Mouse (Mus musculus) embryonic facial prominence, embryonic 14.5 days (tissue): Measurements from ENCODE around the gene Mpped2. TPM values are rescaled to one million over a fixed set of nuclear protein-coding genes. Genes with fewer than 3 reads are reported as not detected.

Experiments used
- ATAC-seq: fragments of 200-750 bp; cut with Nextera tagmentation; 2 replicates; pipeline ENCODE4 v1.8.0; 2017; ENCODE audit warnings: low read depth, moderate number of reproducible peaks, moderate TSS enrichment
- DNase-seq: peaks from one replicate; pipeline ENCODE4 v3.0.0-alpha.2; 2015; ENCODE audit warnings: low spot score
- H3K27ac ChIP-seq: fragments of 300-500 bp; sonication (generic); replicated peaks from 2 replicates; pipeline ENCODE4 v1.5.1; 2014; ENCODE audit warnings: low read depth, mild to moderate bottlenecking, low read length, moderate library complexity
- H3K27me3 ChIP-seq: fragments of 300-500 bp; sonication (generic); replicated peaks from 2 replicates; pipeline ENCODE4 v1.6.1; 2014; ENCODE audit warnings: low read length; ENCODE audit not compliant: control insufficient read depth, insufficient read depth
- H3K36me3 ChIP-seq: fragments of 300-500 bp; sonication (generic); 2 replicates; pipeline ENCODE4 v1.6.1; 2014; ENCODE audit warnings: low read length, mixed read lengths; ENCODE audit not compliant: control insufficient read depth, insufficient read depth
- H3K4me1 ChIP-seq: fragments of 300-500 bp; sonication (generic); 2 replicates; pipeline ENCODE4 v1.6.1; 2014; ENCODE audit warnings: antibody characterized with exemption, low read length; ENCODE audit not compliant: control insufficient read depth, insufficient read depth
- H3K4me2 ChIP-seq: fragments of 300-500 bp; sonication (generic); 2 replicates; pipeline ENCODE4 v1.6.1; 2014; ENCODE audit warnings: low read depth, mild to moderate bottlenecking, low read length, moderate library complexity, mixed read lengths
- H3K4me3 ChIP-seq: fragments of 300-500 bp; sonication (generic); 2 replicates; pipeline ENCODE4 v1.5.1; 2014; ENCODE audit warnings: low read depth, mild to moderate bottlenecking, low read length
- H3K9ac ChIP-seq: fragments of 300-500 bp; sonication (generic); 2 replicates; pipeline ENCODE4 v1.6.1; 2014; ENCODE audit warnings: low read depth, mild to moderate bottlenecking, low read length, moderate library complexity, mixed read lengths
- H3K9me3 ChIP-seq: fragments of 300-500 bp; sonication (generic); 2 replicates; pipeline ENCODE4 v1.6.1; 2016; ENCODE audit warnings: low read length; ENCODE audit not compliant: control insufficient read depth
- WGBS: fragments of 180-500 bp; shearing (Covaris S2); extraction: QIAGEN DNeasy Blood & Tissue Kit; methylation state at CpG from one replicate; pipeline ENCODE4 v1.1.7; 2014; 5-methylcytosine and 5-hydroxymethylcytosine counted together
- polyA plus RNA-seq: library from polyadenylated mRNA; unstranded; fragments of >200 nt; fragmentation: Nextera tagmentation; extraction: Ambion mirVana; gene quantifications from 2 replicates; pipeline ENCODE4 v1.2.1, GENCODE M21; 2014

Gene Mpped2
- polyA plus RNA-seq, 1 experiment from 2014 or later = 52.5 TPM

DNA sequence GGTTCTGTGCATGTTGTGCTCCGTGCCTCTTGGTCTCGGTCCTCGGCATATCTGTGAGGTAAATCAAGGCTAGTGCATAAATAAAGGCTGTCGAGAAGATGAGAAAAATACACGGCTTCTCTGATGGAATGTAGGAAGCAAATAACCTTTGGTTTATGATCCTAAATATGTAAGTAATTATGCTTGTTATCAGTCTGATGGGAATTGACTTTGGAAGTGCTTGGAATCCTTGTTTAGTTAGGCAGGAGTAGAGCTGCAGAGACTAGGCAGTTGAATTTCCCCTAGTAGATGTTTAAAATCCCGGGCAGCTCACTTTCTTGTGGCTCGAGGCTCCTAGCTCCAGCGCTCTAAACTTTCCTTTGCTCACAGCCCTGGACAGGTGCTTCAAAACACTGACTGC lies 69.9 kb downstream of the Mpped2 start:
- no peak overlapping the region for H3K9ac ChIP-seq
- no peak overlapping the region for H3K27ac ChIP-seq
- ATAC-seq = no peak
- no peak overlapping the region for H3K4me3 ChIP-seq
- H3K27me3 ChIP-seq = no peaks in the 10 kb centered on the region
- H3K4me1 ChIP-seq = peaks cover 3% of the 10 kb centered on the region; the same call in 1 of the 2 replicates
- no peaks in the 10 kb centered on the region for H3K9me3 ChIP-seq
- no peaks in the 10 kb centered on the region for H3K36me3 ChIP-seq
- 56% methylated on average over 8 of the region's 8 CpGs for WGBS
- no peak overlapping the region for H3K4me2 ChIP-seq
- DNase-seq = no peak

DNA sequence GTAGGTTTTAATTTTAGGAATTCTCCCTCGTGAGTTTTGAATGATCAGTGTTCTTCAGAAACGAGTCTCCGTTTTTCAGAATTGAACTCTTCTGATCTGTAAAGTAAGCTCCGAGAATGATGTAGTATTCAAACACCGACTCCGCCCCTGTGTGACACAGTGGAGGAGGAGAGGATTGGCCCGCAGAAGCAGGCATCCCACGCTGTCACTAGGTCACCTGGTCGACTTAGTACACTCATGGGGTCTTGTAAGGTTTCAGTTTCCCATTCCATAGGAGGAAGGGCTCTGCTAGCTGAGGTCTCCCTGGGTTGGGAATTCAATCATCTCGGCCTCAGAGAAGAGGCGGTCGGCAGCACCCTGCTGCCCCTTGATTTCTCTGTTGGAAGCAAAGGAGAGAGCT lies 76.2 kb downstream of the Mpped2 start:
- no peaks in the 10 kb centered on the region for H3K9me3 ChIP-seq
- H3K4me3 ChIP-seq = no peak overlapping the region
- H3K9ac ChIP-seq = no peak overlapping the region
- 77% methylated on average over 12 of the region's 12 CpGs for WGBS
- H3K27ac ChIP-seq = no peak overlapping the region
- DNase-seq = no peak
- no peak for ATAC-seq
- no peak overlapping the region for H3K4me2 ChIP-seq
- no peaks in the 10 kb centered on the region for H3K36me3 ChIP-seq
- 0 out of 2 replicates have a peak, but pooled peaks cover under 1% of the 10 kb centered on the region for H3K4me1 ChIP-seq
- H3K27me3 ChIP-seq = no peaks in the 10 kb centered on the region

DNA sequence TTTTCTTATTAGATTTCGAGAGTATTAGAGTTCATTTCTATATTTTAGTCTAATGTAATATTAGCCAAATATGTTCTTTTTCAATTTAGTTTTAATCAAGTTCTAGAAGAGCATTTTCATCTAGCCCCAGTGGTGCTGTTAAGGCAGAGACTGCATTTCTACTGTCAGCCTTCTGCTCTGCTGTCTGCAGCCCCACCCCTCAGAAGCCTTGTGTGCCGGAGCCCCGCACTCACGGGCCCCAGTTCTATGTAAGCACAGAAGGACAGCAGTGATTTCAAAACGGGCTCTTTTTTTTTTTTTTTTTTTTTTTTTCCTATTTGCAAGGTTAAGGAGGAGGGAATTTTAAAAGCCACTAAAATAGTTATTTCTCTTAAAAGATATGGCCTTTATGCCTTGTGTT lies 79.6 kb downstream of the Mpped2 start:
- 45% methylated on average over 5 of the region's 5 CpGs for WGBS
- no peak for ATAC-seq
- H3K27me3 ChIP-seq = no peaks in the 10 kb centered on the region
- no peak overlapping the region for H3K27ac ChIP-seq
- peaks cover 10% of the 10 kb centered on the region; the same call in 1 of the 2 replicates for H3K4me1 ChIP-seq
- H3K36me3 ChIP-seq = no peaks in the 10 kb centered on the region
- no peaks in the 10 kb centered on the region for H3K9me3 ChIP-seq
- DNase-seq = no peak
- H3K4me3 ChIP-seq = no peak overlapping the region
- H3K4me2 ChIP-seq = no peak overlapping the region
- no peak overlapping the region for H3K9ac ChIP-seq

DNA sequence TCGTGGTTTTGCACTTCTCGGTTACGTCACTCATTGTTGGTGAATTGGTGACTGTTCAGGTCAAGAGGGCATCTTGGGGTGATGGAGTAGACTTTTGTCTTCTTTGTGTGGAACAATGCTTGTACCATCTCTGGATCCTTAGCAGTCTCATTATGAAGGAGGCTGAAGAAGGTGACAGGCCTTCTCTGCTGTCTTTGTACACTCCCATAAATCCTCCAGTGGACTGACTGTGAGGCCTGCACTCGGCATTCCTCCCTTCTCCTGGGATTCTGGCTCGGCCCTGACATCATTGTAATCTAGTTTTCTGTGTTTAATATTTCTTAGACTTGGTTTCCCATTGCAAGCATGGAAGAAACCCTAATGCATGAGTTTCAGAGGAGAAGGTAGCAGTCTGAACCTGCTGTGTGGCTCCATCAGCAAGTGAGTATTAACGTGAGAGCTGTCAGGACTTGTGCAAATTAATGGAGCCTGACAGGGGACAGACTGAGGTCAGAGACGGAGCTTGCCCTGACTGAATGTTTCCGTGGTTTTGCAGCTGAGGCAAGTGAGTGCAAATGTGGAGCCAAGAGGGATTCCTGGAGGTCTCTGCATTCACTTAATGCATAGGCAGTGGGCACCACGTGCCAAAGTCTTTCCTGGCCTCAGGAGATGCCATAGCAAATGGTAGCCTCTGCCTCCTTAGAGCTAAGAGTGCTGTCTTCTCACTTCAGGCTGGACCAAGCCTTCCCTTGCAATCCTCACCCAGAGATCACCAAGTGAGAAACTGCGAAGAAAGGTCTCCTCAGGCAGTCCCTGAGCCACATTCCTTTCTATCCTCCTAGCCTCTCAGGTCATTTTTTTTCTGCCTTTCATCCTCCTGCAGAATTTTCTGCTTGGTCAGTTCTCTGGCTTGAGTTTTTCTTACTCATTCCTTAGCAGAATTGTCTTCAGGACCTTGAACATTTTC lies 81.5 kb downstream of the Mpped2 start:
- Histone ChIP-seq H3K4me1 (peaks cover 10% of the 10 kb centered on the region; the same call in 1 of the 2 replicates), H3K27ac (no peak overlapping the region), H3K4me3 (no peak overlapping the region), H3K27me3 (no peaks in the 10 kb centered on the region), H3K9me3 (no peaks in the 10 kb centered on the region), H3K4me2 (no peak overlapping the region), H3K36me3 (no peaks in the 10 kb centered on the region), H3K9ac (no peak overlapping the region)
- WGBS = 49% methylated on average over 10 of the region's 10 CpGs
- DNase-seq = peak; percentile 43
- no peak for ATAC-seq

DNA sequence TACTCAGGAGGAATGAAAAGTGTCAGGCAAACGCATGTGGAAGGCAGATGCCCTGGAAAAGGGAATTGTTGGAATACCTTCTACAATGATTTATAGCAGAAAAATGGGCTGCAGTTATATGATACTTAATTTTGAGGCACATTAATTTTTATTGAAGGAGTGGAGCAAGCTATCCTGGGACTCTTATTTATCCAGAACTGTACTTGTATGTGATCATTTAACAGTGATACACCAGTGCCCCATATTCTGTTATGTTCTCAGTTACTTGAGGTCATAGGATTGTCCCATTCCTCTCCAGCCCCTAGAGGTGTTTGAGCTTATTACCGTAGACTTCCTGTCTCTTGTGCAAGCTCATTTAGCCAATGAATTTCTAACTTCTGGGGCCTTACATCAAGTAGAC lies 82.9 kb downstream of the Mpped2 start:
- 55% methylated on average over 2 of the region's 2 CpGs for WGBS
- no peak for DNase-seq
- Histone ChIP-seq H3K4me2 (no peak overlapping the region), H3K9ac (no peak overlapping the region), H3K27ac (no peak overlapping the region), H3K27me3 (no peaks in the 10 kb centered on the region), H3K4me1 (peaks cover 10% of the 10 kb centered on the region; the same call in 1 of the 2 replicates), H3K9me3 (no peaks in the 10 kb centered on the region), H3K36me3 (no peaks in the 10 kb centered on the region), H3K4me3 (no peak overlapping the region)
- no peak for ATAC-seq

DNA sequence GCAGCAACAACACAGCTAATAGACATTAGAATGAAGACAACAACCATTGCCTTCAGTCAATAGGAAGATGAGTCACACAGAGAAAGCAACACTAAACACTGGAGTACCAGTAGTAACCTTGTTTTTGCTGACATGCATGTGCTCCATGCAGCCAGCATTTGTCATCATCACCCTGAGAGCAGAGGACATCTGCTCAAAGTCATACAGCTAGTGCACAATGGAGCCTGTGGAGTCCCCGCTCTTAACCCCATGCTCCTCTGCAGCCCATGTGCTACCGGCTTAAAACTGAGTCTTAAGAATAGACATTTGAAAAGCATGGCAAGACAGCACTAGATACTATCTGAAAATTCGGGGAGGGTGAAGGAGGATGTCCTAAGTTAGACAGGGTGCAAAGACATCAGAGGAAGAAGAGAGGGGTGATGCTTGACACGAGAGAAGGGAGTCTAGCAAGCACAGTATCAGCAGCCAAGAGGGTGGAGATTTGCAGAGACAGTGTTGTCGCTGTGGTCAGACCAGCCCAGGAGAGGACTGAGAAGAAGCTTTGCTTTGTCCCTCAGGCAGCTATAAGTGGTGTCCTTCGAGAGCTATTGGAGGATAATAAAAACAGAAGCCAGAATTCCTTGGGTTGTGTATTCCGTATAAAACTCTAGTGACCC lies 85.9 kb downstream of the Mpped2 start:
- Histone ChIP-seq H3K4me1 (peaks cover 24% of the 10 kb centered on the region), H3K4me2 (no peak overlapping the region), H3K36me3 (no peaks in the 10 kb centered on the region), H3K27me3 (no peaks in the 10 kb centered on the region), H3K9me3 (no peaks in the 10 kb centered on the region), H3K9ac (no peak overlapping the region), H3K4me3 (no peak overlapping the region), H3K27ac (no peak overlapping the region)
- WGBS = 82% methylated on average over 7 of the region's 7 CpGs
- ATAC-seq (no peak), DNase-seq (no peak)

DNA sequence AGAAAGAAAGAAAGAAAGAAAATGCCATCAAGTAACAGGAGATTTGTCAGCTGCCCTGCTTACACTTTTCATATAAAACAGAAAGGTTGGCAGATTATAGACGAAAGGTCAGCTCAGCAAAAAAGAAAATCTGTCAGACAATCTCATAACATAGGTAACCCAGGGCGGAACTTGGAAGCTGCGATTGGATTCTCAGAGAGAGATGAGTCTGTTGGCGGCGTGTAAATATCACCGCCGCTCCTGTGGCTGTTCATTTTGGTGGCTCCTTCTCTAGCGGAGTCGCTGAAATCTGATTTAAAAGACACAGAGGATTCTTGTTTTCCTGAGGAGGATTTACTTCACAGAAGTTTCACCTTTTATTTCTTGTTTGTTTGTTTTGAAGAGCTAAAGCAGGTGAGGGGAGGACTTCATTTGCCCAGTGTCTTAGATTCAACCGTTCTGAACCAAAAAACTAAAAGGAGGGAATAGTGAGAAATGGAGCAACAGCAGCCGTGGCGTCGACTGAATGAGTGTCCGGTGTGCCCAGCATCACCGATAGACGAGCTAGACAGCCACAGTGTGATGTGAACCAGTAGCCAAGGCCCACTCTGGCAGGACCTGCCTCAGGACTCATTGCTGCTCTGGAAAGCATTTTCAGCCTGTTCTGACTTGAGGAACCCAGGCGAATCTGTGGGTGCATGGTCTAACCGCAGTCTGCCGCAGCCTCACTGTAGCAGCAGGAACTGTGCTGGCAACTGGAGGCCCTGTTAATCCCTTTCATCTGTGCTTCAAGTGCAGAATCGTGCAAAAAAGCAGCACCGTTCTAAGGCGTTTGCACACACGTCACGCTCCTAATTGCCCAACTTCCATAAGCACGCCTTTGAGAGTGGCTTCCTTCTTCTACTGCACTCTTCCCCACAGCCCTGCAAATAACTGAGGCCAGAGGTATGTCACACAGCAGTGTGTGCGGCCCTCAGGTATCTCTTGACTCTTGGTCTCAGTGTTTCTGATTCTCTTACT lies 88.4 kb downstream of the Mpped2 start:
- Histone ChIP-seq H3K27me3 (no peaks in the 10 kb centered on the region), H3K4me3 (no peak overlapping the region), H3K4me1 (peaks cover 15% of the 10 kb centered on the region), H3K9ac (no peak overlapping the region), H3K27ac (peak overlapping the region; percentile 48), H3K36me3 (peaks cover 3% of the 10 kb centered on the region), H3K9me3 (no peaks in the 10 kb centered on the region), H3K4me2 (0 out of 2 replicates have a peak overlapping the region, but pooled peaks have one; percentile 4)
- DNase-seq = peak; percentile 82
- WGBS = 65% methylated on average over 25 of the region's 26 CpGs
- ATAC-seq = peak; percentile 81

DNA sequence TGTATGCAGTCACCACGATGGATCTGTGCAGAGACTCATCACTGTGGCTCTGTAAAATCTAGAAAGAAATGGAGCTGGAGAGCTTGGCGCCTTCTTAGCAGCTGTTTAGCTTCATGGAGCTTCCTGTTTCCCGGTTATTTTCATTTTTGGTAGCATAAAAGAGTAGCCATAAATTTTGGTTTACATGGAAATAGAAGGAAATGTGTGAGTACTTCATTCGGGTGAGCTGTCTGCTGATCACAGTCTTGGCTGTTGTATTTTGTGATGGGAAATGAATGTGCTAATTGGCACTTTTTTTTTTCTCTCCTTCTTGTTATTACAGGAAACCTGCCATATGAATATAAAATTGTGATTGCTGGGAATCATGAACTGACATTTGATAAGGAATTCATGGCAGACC lies 90.2 kb downstream of the Mpped2 start:
- Histone ChIP-seq H3K9ac (no peak overlapping the region), H3K36me3 (peaks cover 3% of the 10 kb centered on the region), H3K27me3 (no peaks in the 10 kb centered on the region), H3K4me3 (no peak overlapping the region), H3K9me3 (no peaks in the 10 kb centered on the region), H3K27ac (no peak overlapping the region), H3K4me1 (peaks cover 19% of the 10 kb centered on the region), H3K4me2 (no peak overlapping the region)
- no peak for DNase-seq
- ATAC-seq = no peak
- WGBS = 64% methylated on average over 4 of the region's 4 CpGs
